Mouse (Mus musculus) heart, embryonic 16.5 days (tissue): ENCODE measurements around the gene Cacna1c. TPM values are rescaled to one million over a fixed set of nuclear protein-coding genes. Genes with fewer than 3 reads are reported as not detected.

Source experiments
- ATAC-seq: fragments of 200-750 bp; cut with Nextera tagmentation; replicated peaks from 2 replicates; pipeline ENCODE4 v1.8.0; 2017; ENCODE audit warnings: moderate number of reproducible peaks; ENCODE audit not compliant: insufficient read depth, low FRiP score; ENCODE audit errors: extremely low read depth
- H3K27ac ChIP-seq: fragments of 300-500 bp; sonication (generic); 2 replicates; pipeline ENCODE4 v1.5.1; 2014; ENCODE audit warnings: mild to moderate bottlenecking, low read length, control low read depth, moderate library complexity
- H3K27me3 ChIP-seq: fragments of 300-500 bp; sonication (generic); 2 replicates; pipeline ENCODE4 v1.6.1; 2014; ENCODE audit warnings: low read length, mixed read lengths; ENCODE audit not compliant: control insufficient read depth, insufficient read depth
- H3K36me3 ChIP-seq: fragments of 300-500 bp; sonication (generic); 2 replicates; pipeline ENCODE4 v1.6.1; 2014; ENCODE audit not compliant: control insufficient read depth, insufficient read depth
- H3K4me1 ChIP-seq: fragments of 300-500 bp; sonication (generic); 2 replicates; pipeline ENCODE4 v1.6.1; 2014; ENCODE audit warnings: low read length, mixed read lengths; ENCODE audit not compliant: control insufficient read depth, insufficient read depth
- H3K4me2 ChIP-seq: fragments of 300-500 bp; sonication (generic); 2 replicates; pipeline ENCODE4 v1.6.1; 2014; ENCODE audit warnings: low read depth, mild to moderate bottlenecking, control low read depth, low read length
- H3K4me3 ChIP-seq: fragments of 300-500 bp; sonication (generic); 2 replicates; pipeline ENCODE4 v1.5.1; 2014; ENCODE audit warnings: mild to moderate bottlenecking, control low read depth, low read length
- H3K9ac ChIP-seq: fragments of 300-500 bp; sonication (generic); 2 replicates; pipeline ENCODE4 v1.6.1; 2014; ENCODE audit warnings: low read length, control low read depth
- H3K9me3 ChIP-seq: fragments of 300-500 bp; sonication (generic); replicated peaks from 2 replicates; pipeline ENCODE4 v1.6.1; 2016; ENCODE audit warnings: low read length; ENCODE audit not compliant: control insufficient read depth
- WGBS: fragments of 180-500 bp; shearing (Covaris S2); extraction: QIAGEN DNeasy Blood & Tissue Kit; methylation state at CpG from one replicate; pipeline ENCODE4 v1.1.7; 2014; 5-methylcytosine and 5-hydroxymethylcytosine counted together
- polyA plus RNA-seq: library from polyadenylated mRNA; unstranded; fragments of >200 nt; fragmentation: Nextera tagmentation; extraction: Ambion mirVana; gene quantifications from 2 replicates; pipeline ENCODE4 v1.2.1, GENCODE M21; 2015

Gene Cacna1c
- polyA plus RNA-seq, 1 experiment from 2014 or later: 66.2 TPM

GRCm38 (mm10) chr6:119180188-119180587 lies 16.0 kb downstream of the Cacna1c start:
- no peaks in the 10 kb centered on the region for H3K9me3 ChIP-seq
- no peak overlapping the region for H3K4me2 ChIP-seq
- no peak overlapping the region for H3K9ac ChIP-seq
- 40% methylated on average over 2 of the region's 2 CpGs for WGBS
- no peak overlapping the region for H3K4me3 ChIP-seq
- peak; percentile 34 for ATAC-seq
- no peaks in the 10 kb centered on the region for H3K27me3 ChIP-seq
- no peaks in the 10 kb centered on the region for H3K36me3 ChIP-seq
- H3K4me1 ChIP-seq: peaks cover 69% of the 10 kb centered on the region
- peak overlapping the region; percentile 63 for H3K27ac ChIP-seq

DNA sequence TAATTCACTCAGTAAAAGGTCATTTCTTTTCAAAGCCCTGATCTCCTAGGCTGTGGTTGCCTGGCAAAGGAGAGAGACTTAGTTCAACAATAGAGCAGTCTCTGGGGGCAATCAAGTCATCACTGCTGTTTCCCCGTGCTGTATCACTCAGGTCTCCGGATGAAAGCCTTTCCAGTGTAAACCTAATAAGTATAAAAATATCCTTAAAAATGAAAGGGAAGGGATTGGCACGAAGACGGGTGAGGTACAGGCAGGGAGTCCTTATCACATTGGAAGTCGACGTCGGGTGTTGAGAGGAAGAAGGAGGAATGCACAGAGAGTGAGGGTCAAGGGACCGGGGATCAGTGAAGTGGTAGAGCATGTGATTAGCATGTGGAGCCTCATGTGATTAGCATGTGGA lies 19.1 kb downstream of the Cacna1c start:
- H3K9me3 ChIP-seq: no peaks in the 10 kb centered on the region
- ATAC-seq: no peak
- H3K36me3 ChIP-seq: no peaks in the 10 kb centered on the region
- H3K4me2 ChIP-seq: peak overlapping the region; percentile 85
- H3K27ac ChIP-seq: peak overlapping the region; percentile 56
- no peaks in the 10 kb centered on the region for H3K27me3 ChIP-seq
- 19% methylated on average over 8 of the region's 8 CpGs for WGBS
- H3K4me3 ChIP-seq: peak overlapping the region; percentile 57; the same call in 1 of the 2 replicates
- peaks cover 61% of the 10 kb centered on the region for H3K4me1 ChIP-seq
- peak overlapping the region; percentile 67 for H3K9ac ChIP-seq

GRCm38 (mm10) chr6:119176103-119176502 lies 20.1 kb downstream of the Cacna1c start:
- H3K27ac ChIP-seq: peak overlapping the region; percentile 56
- WGBS: 57% methylated on average over 7 of the region's 7 CpGs

GRCm38 (mm10) chr6:119175078-119175853 lies 21.0 kb downstream of the Cacna1c start, which contains the start of gene Dcp1b:
Dcp1b (plus strand) TSS chr6:119175253.
- peak within 1 kb of the TSS; percentile 60 for H3K27ac ChIP-seq
- H3K9ac ChIP-seq: peak within 1 kb of the TSS; percentile 67
- H3K9me3 ChIP-seq: no peaks in the 10 kb centered on the region
- peak; percentile 86 for ATAC-seq
- under 1% methylated on average over 65 of the region's 65 CpGs for WGBS
- H3K4me3 ChIP-seq: peak within 1 kb of the TSS; percentile 57
- H3K4me2 ChIP-seq: peak within 1 kb of the TSS; percentile 85
- H3K36me3 ChIP-seq: no peaks in the 10 kb centered on the region
- no peaks in the 10 kb centered on the region for H3K27me3 ChIP-seq
- H3K4me1 ChIP-seq: peaks cover 50% of the 10 kb centered on the region

More at GRCm38 (mm10) chr6:119176103-119176502, 20.1 kb downstream of the Cacna1c start:
- Histone ChIP-seq H3K4me1 (peaks cover 56% of the 10 kb centered on the region), H3K27me3 (no peaks in the 10 kb centered on the region), H3K36me3 (no peaks in the 10 kb centered on the region), H3K4me3 (peak overlapping the region; percentile 57), H3K9ac (peak overlapping the region; percentile 67), H3K9me3 (no peaks in the 10 kb centered on the region), H3K4me2 (peak overlapping the region; percentile 85)
- no peak for ATAC-seq

- Histone ChIP-seq H3K27ac (peak overlapping the region; percentile 60), H3K36me3 (0 out of 2 replicates have a peak, but pooled peaks cover 5% of the 10 kb centered on the region), H3K4me3 (peak overlapping the region; percentile 57), H3K9ac (peak overlapping the region; percentile 67), H3K4me1 (peaks cover 45% of the 10 kb centered on the region), H3K9me3 (no peaks in the 10 kb centered on the region), H3K27me3 (no peaks in the 10 kb centered on the region), H3K4me2 (peak overlapping the region; percentile 85)
- ATAC-seq: no peak
- 54% methylated on average over 12 of the region's 12 CpGs for WGBS
Observed at GRCm38 (mm10) chr6:119174307-119175074, 21.7 kb downstream of the Cacna1c start.

DNA sequence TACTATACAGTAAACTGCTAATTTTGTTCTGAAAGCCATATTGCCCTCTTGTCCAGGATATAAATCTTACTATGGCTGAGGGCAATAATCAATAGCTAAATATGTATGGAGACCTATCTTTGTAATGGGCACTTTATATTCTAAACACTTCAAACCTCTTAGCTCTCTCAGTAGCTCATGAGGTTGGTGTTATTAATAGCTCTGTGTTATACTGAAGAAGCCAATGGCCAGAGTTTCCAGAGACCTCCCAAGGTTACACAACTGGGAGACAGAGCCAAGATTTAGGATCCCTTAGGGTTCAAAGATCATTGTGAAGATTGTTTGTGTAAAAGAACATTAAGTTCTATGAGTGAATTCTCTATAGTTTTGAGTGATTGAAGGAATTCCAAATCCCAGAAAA lies 30.5 kb downstream of the Cacna1c start:
- ATAC-seq: 0 out of 2 replicates have a peak, but pooled peaks have one; percentile 58

DNA sequence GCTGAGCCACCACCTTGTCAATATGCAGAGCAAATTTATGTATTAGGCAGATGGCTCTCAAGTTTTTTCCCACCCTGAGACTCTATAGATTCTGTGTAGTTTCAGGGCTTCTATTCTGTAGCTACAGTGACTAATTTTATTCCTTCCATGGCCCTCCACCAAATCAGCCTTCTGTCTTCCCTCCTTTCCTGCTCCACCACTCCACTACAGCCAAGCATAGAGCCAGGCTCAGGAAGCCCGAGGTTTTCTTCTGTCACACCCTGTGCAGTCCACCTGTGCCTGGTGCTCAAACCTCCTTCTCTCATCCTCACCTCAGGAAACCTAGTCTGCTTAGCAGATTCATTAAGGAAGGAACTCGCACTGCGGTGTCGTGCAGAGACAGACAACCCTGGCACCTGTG lies 51.1 kb downstream of the Cacna1c start:
- no peak for ATAC-seq
- Histone ChIP-seq H3K4me3 (no peak overlapping the region), H3K36me3 (peaks cover 9% of the 10 kb centered on the region; the same call in 1 of the 2 replicates), H3K4me1 (peaks cover 24% of the 10 kb centered on the region), H3K27me3 (no peaks in the 10 kb centered on the region), H3K4me2 (no peak overlapping the region), H3K9me3 (peaks cover 5% of the 10 kb centered on the region), H3K9ac (no peak overlapping the region), H3K27ac (no peak overlapping the region)
- 32% methylated on average over 4 of the region's 4 CpGs for WGBS

More for the DNA sequence above, 30.5 kb downstream of the Cacna1c start:
- H3K9ac ChIP-seq: no peak overlapping the region
- H3K27me3 ChIP-seq: no peaks in the 10 kb centered on the region
- no peak overlapping the region for H3K4me2 ChIP-seq
- H3K4me3 ChIP-seq: no peak overlapping the region
- H3K36me3 ChIP-seq: peaks cover 22% of the 10 kb centered on the region
- H3K9me3 ChIP-seq: no peaks in the 10 kb centered on the region
- peaks cover 25% of the 10 kb centered on the region for H3K4me1 ChIP-seq
- H3K27ac ChIP-seq: peak overlapping the region; percentile 63

- Histone ChIP-seq H3K9me3 (no peaks in the 10 kb centered on the region), H3K36me3 (no peaks in the 10 kb centered on the region), H3K27me3 (no peaks in the 10 kb centered on the region), H3K4me1 (peaks cover 33% of the 10 kb centered on the region), H3K4me3 (peak overlapping the region; percentile 25), H3K9ac (peak overlapping the region; percentile 54; the same call in 1 of the 2 replicates), H3K27ac (peak overlapping the region; percentile 92), H3K4me2 (peak overlapping the region; percentile 61)
- ATAC-seq: peak; percentile 92
- WGBS: 5% methylated on average over 7 of the region's 7 CpGs
Observed at GRCm38 (mm10) chr6:119139561-119139960, 56.7 kb downstream of the Cacna1c start.

DNA sequence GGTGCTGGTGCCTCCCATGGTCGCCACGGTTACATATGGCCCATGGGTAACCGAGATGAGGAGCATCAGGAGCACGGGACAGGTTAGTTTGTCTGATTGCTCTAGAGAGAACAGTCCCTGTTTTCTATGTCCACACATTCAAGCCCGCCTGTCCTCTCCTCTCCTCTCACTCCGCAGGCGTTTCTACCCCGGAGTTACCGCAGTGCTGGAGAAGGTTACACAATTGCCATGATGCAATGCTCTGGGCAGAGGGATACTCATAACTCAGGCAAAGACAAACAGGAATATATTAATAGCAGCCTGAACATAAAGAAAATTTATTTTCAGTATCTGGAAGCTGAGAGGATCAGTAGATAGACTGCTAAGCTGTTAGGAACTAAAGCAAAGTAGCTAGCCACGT lies 58.5 kb downstream of the Cacna1c start:
- H3K9me3 ChIP-seq: no peaks in the 10 kb centered on the region
- H3K27ac ChIP-seq: peak overlapping the region; percentile 38
- WGBS: 69% methylated on average over 10 of the region's 10 CpGs
- no peak overlapping the region for H3K4me3 ChIP-seq
- H3K27me3 ChIP-seq: no peaks in the 10 kb centered on the region
- peaks cover 45% of the 10 kb centered on the region for H3K4me1 ChIP-seq
- no peaks in the 10 kb centered on the region for H3K36me3 ChIP-seq
- H3K4me2 ChIP-seq: no peak overlapping the region
- no peak for ATAC-seq
- H3K9ac ChIP-seq: no peak overlapping the region
